Mouse (Mus musculus): ENCODE data around the gene Atg14.

- no peak for TF ChIP-seq FLI1 (IDR thresholded peaks at IDR 0.05; ENCODE audit: low read length)
- TF ChIP-seq GATA1 (IDR thresholded peaks at IDR 0.05; ENCODE audit: borderline replicate concordance, low read length): no peak
Observed at GRCm38 (mm10) chr14:47576687-47577086, 6.2 kb upstream of the Atg14 start.

Data from megakaryocyte, embryonic 14.5 days (primary cell).